Mouse (Mus musculus): ENCODE measurements around the gene Polr2e. TPM values are rescaled to one million over a fixed set of nuclear protein-coding genes. Genes with fewer than 3 reads are reported as not detected.

Gene Polr2e
- polyA plus RNA-seq, 1 experiment from 2014 or later = 66.8 TPM

DNA sequence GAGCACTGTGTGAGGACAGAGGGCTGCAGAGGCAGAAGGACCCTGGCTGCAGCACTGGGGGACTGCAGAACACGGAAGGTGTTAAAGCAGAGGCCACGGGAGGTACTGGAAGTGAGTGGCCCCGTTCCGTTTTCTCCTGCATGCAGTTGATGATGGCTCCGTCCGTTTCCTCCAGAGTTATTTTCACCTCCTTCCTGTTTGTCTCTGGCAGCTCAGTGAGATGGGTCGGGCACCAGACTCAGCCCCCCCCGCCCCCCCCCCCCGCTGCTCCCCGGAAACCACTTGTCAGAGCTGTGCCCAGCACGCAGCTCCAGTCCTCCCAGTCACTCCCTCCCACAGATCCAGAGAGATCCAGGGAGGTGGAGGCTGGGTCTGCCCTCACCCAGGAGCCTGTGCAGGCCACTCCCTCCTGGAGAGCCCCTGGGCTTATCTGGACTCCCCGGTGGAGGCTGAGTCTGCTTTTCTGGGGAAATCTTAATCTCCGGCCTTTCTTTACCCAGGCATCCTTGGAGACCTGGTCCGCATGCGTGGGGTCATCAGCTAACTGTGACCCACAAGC, 20.8 kb downstream of the Polr2e start:
- Histone ChIP-seq H3K27ac (ENCODE audit: low read length) (peak overlapping the region; percentile 72), H3K36me3 (ENCODE audit: control insufficient read depth, insufficient read depth) (peaks cover 9% of the 10 kb centered on the region; the same call in 1 of the 2 replicates), H3K27me3 (ENCODE audit: control insufficient read depth, insufficient read depth, low read depth, low read length) (no peaks in the 10 kb centered on the region), H3K4me2 (ENCODE audit: low read depth, low read length) (peak overlapping the region; percentile 58), H3K4me3 (ENCODE audit: low read depth, low read length) (peak overlapping the region; percentile 39), H3K9me3 (replicated peaks; ENCODE audit: control insufficient read depth, low read length) (no peaks in the 10 kb centered on the region), H3K4me1 (ENCODE audit: control insufficient read depth, low read depth, low read length) (peaks cover 41% of the 10 kb centered on the region), H3K9ac (ENCODE audit: low read depth, low read length) (peak overlapping the region; percentile 19)
- WGBS (ENCODE audit: insufficient replicate concordance) = 4% methylated on average over 15 of the region's 15 CpGs
- peak; percentile 60 for ATAC-seq (ENCODE audit: low read depth)

DNA sequence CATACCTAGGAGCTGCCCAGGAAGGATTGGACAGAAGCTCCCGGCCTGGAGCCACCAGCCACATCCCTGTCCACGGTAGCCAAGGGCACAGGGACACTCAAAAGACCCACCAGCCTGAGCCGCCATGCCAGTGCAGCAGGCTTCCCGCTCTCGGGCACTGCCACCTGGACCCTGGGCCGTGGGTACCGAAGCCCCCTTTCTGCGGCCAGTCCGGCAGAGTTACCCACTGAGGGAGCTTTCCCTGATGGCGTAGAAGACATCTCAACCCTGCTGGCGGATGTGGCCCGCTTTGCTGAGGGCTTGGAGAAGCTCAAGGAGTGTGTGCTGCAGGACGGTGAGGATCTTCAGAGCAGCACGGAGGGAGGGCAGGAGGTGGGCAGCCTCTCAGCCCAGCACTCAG, 21.8 kb downstream of the Polr2e start:
- H3K27me3 ChIP-seq (ENCODE audit: control insufficient read depth, insufficient read depth, low read depth, low read length) = peaks cover 2% of the 10 kb centered on the region; the same call in 1 of the 2 replicates
- H3K9me3 ChIP-seq (replicated peaks; ENCODE audit: control insufficient read depth, low read length) = no peaks in the 10 kb centered on the region
- peaks cover 16% of the 10 kb centered on the region; the same call in 1 of the 2 replicates for H3K36me3 ChIP-seq (ENCODE audit: control insufficient read depth, insufficient read depth)
- H3K4me2 ChIP-seq (ENCODE audit: low read depth, low read length) = peak overlapping the region; percentile 65
- H3K4me3 ChIP-seq (ENCODE audit: low read depth, low read length) = peak overlapping the region; percentile 60
- peak overlapping the region; percentile 61 for H3K9ac ChIP-seq (ENCODE audit: low read depth, low read length)
- H3K27ac ChIP-seq (ENCODE audit: low read length) = peak overlapping the region; percentile 63
- H3K4me1 ChIP-seq (ENCODE audit: control insufficient read depth, low read depth, low read length) = peaks cover 37% of the 10 kb centered on the region
- ATAC-seq (ENCODE audit: low read depth) = no peak
- WGBS (ENCODE audit: insufficient replicate concordance) = 32% methylated on average over 14 of the region's 14 CpGs

DNA sequence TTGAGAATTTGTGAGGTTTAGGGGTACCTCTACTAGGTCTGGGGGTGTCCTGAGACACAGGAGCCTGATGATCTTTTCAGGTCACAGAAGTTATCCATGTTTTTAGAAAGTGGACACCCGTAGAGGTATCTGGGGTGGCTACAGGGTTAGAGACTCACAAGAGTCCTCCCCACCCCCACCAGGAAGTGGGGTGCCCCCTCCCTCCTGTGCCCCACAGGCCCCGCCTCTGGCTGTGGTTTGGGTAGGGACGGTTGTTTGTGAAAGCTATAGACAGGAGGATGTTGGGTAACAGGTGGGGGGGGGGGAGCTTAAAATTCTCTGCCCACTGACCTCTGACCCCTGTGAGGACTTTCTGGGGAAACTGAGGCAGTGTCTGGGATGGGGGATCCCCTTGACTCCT, 22.2 kb downstream of the Polr2e start:
- Histone ChIP-seq H3K9ac (ENCODE audit: low read depth, low read length) (peak overlapping the region; percentile 61), H3K4me1 (ENCODE audit: control insufficient read depth, low read depth, low read length) (peaks cover 37% of the 10 kb centered on the region), H3K27me3 (ENCODE audit: control insufficient read depth, insufficient read depth, low read depth, low read length) (peaks cover 2% of the 10 kb centered on the region; the same call in 1 of the 2 replicates), H3K36me3 (ENCODE audit: control insufficient read depth, insufficient read depth) (peaks cover 18% of the 10 kb centered on the region; the same call in 1 of the 2 replicates), H3K27ac (ENCODE audit: low read length) (peak overlapping the region; percentile 74), H3K9me3 (replicated peaks; ENCODE audit: control insufficient read depth, low read length) (no peaks in the 10 kb centered on the region), H3K4me2 (ENCODE audit: low read depth, low read length) (peak overlapping the region; percentile 65), H3K4me3 (ENCODE audit: low read depth, low read length) (peak overlapping the region; percentile 60)
- ATAC-seq (ENCODE audit: low read depth) = peak; percentile 48
- 8% methylated on average over 3 of the region's 3 CpGs for WGBS (ENCODE audit: insufficient replicate concordance)

DNA sequence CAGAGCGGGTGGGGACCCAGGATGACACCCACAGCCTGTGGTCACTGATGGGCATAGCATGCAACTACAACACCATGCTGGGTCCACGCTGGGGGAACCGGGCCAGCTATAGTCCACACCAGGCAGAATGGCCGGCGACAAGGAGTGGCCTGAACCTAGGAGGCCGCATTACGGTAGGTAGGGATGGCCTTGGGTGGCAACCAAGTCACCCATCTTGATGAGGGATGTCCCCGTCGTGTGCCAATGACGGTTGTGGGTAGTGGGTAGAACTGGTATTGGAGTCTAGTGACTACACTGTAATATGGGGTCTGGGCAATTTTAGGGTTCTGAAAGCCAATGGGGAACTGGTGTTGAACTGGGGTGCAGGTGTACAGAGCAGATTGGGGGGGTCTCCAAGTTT, 22.7 kb downstream of the Polr2e start:
- peak overlapping the region; percentile 74 for H3K27ac ChIP-seq (ENCODE audit: low read length)
- no peak for ATAC-seq (ENCODE audit: low read depth)

DNA sequence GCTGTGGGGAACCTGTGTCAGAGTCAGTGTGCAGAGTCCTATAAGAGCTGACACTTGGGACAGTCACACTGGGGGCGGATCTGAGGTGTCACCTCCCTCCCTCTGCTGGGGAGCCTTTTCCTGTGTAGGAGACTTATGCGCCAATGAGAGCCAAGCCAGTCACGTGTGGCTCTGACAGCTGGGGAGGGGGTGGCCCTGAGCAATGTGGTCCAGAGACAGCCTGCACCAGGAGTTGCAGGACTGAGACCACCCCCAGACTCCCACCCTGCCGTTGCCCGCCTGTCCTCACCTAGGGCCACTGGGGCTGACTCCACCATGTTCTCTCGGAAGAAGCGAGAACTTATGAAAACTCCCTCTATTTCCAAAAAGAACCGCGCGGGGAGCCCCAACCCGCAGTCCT, 23.1 kb downstream of the Polr2e start, which contains the start of gene Arhgap45:
Gene Arhgap45, plus strand, starts transcription at position 143 of the 400 bp plus-strand sequence.
- peak; percentile 61 for ATAC-seq (ENCODE audit: low read depth)
- H3K9me3 ChIP-seq (replicated peaks; ENCODE audit: control insufficient read depth, low read length) = no peaks in the 10 kb centered on the region
- WGBS (ENCODE audit: insufficient replicate concordance) = 7% methylated on average over 11 of the region's 11 CpGs
- H3K4me2 ChIP-seq (ENCODE audit: low read depth, low read length) = peak within 1 kb of the TSS; percentile 65
- peaks cover 20% of the 10 kb centered on the region; the same call in 1 of the 2 replicates for H3K36me3 ChIP-seq (ENCODE audit: control insufficient read depth, insufficient read depth)
- peaks cover 37% of the 10 kb centered on the region for H3K4me1 ChIP-seq (ENCODE audit: control insufficient read depth, low read depth, low read length)
- H3K9ac ChIP-seq (ENCODE audit: low read depth, low read length) = peak within 1 kb of the TSS; percentile 61
- peaks cover 2% of the 10 kb centered on the region; the same call in 1 of the 2 replicates for H3K27me3 ChIP-seq (ENCODE audit: control insufficient read depth, insufficient read depth, low read depth, low read length)
- peak within 1 kb of the TSS; percentile 74 for H3K27ac ChIP-seq (ENCODE audit: low read length)
- peak within 1 kb of the TSS; percentile 60 for H3K4me3 ChIP-seq (ENCODE audit: low read depth, low read length)

More for the DNA sequence above, 22.7 kb downstream of the Polr2e start:
- peaks cover 16% of the 10 kb centered on the region; the same call in 1 of the 2 replicates for H3K36me3 ChIP-seq (ENCODE audit: control insufficient read depth, insufficient read depth)
- peak overlapping the region; percentile 61 for H3K9ac ChIP-seq (ENCODE audit: low read depth, low read length)
- WGBS (ENCODE audit: insufficient replicate concordance) = 17% methylated on average over 10 of the region's 10 CpGs
- H3K4me3 ChIP-seq (ENCODE audit: low read depth, low read length) = peak overlapping the region; percentile 60
- peaks cover 2% of the 10 kb centered on the region; the same call in 1 of the 2 replicates for H3K27me3 ChIP-seq (ENCODE audit: control insufficient read depth, insufficient read depth, low read depth, low read length)
- H3K4me1 ChIP-seq (ENCODE audit: control insufficient read depth, low read depth, low read length) = peaks cover 37% of the 10 kb centered on the region
- peak overlapping the region; percentile 65 for H3K4me2 ChIP-seq (ENCODE audit: low read depth, low read length)
- H3K9me3 ChIP-seq (replicated peaks; ENCODE audit: control insufficient read depth, low read length) = no peaks in the 10 kb centered on the region

DNA sequence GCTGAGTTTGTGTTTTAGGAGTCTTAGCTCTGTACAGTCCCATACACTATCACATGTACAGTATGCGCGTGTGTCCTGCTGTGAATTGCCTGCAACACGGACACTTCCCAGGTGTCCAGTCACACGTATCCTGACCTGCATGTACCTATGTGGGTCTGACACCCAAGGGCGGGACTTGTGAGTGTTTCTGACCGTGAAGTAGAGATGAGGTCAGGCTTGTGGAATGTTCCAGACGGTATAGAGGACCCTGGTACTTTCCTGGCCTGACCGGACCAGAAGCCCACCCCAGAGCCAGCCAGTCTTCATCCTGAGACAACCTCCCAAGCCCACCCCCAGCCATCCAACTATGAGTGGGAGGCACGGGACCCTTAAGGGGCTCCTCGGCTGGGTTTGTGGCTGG, 24.0 kb downstream of the Polr2e start:
- no peak overlapping the region for H3K27ac ChIP-seq (ENCODE audit: low read length)
- H3K4me1 ChIP-seq (ENCODE audit: control insufficient read depth, low read depth, low read length) = peaks cover 37% of the 10 kb centered on the region
- H3K9ac ChIP-seq (ENCODE audit: low read depth, low read length) = no peak overlapping the region

DNA sequence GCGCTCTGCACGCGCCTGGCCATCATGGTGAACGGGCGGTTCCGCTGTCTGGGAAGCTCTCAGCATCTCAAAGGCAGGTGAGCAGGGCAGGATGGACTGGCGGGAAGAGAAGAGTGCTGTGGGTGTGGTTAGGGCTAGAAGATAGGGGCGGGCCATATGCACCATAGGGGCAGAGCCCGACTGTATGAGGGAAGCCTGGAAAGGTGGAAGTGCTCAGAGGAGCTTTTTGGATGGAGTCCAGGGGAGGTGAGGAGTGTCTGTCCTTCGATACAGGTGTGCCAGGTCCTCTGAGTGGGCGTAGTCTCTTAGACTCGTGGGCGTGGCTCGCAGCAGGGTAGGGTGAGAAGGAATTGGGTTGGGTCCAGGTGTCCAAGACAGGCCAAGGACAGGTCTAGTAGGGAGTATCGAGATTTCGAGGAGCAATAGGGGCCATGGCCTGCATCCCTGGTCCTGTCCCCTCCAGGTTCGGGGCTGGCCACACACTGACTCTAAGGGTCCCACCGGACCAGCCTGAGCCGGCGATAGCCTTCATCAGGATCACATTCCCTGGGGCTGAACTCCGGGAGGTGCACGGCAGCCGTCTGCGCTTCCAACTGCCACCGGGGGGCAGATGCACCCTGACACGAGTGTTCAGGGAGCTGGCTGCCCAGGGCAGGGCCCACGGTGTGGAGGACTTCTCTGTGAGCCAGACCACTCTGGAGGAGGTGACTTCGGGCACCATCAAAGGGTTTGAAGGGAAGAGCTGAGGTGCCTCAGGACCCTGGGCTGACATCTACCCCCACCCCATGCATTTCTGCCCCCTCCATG, 24.9 kb downstream of the Polr2e start:
- H3K9ac ChIP-seq (ENCODE audit: low read depth, low read length) = no peak overlapping the region
- H3K9me3 ChIP-seq (replicated peaks; ENCODE audit: control insufficient read depth, low read length) = peaks cover 13% of the 10 kb centered on the region
- peaks cover 35% of the 10 kb centered on the region for H3K4me1 ChIP-seq (ENCODE audit: control insufficient read depth, low read depth, low read length)
- 56% methylated on average over 28 of the region's 28 CpGs for whole genome bisulfite sequencing (ENCODE audit: insufficient replicate concordance)
- peaks cover 2% of the 10 kb centered on the region; the same call in 1 of the 2 replicates for H3K27me3 ChIP-seq (ENCODE audit: control insufficient read depth, insufficient read depth, low read depth, low read length)
- H3K36me3 ChIP-seq (ENCODE audit: control insufficient read depth, insufficient read depth) = peaks cover 39% of the 10 kb centered on the region
- no peak overlapping the region for H3K27ac ChIP-seq (ENCODE audit: low read length)
- no peak overlapping the region for H3K4me2 ChIP-seq (ENCODE audit: low read depth, low read length)
- H3K4me3 ChIP-seq (ENCODE audit: low read depth, low read length) = no peak overlapping the region
- no peak for ATAC-seq (ENCODE audit: low read depth)

More for the DNA sequence above, 24.0 kb downstream of the Polr2e start:
- WGBS (ENCODE audit: insufficient replicate concordance) = 80% methylated on average over 10 of the region's 10 CpGs
- H3K27me3 ChIP-seq (ENCODE audit: control insufficient read depth, insufficient read depth, low read depth, low read length) = peaks cover 2% of the 10 kb centered on the region; the same call in 1 of the 2 replicates
- H3K4me2 ChIP-seq (ENCODE audit: low read depth, low read length) = no peak overlapping the region
- no peak for ATAC-seq (ENCODE audit: low read depth)
- H3K9me3 ChIP-seq (replicated peaks; ENCODE audit: control insufficient read depth, low read length) = peaks cover 4% of the 10 kb centered on the region; the same call in 1 of the 2 replicates
- peaks cover 30% of the 10 kb centered on the region for H3K36me3 ChIP-seq (ENCODE audit: control insufficient read depth, insufficient read depth)
- H3K4me3 ChIP-seq (ENCODE audit: low read depth, low read length) = no peak overlapping the region

DNA sequence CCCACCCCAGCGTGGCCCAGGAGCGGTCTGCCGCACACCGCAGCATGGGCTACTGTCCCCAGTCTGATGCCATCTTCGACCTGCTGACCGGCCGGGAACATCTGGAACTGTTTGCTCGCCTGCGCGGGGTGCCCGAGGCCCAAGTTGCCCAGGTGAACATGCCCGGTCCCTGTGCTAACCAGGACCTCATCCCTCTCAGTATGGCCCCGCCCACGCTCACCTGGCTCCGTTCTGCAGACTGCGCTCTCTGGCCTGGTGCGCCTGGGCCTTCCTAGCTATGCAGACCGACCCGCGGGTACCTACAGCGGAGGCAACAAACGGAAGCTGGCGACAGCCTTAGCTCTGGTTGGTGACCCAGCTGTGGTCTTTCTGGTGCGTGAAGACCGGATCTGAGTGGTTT, 26.0 kb downstream of the Polr2e start:
- Histone ChIP-seq H3K4me2 (ENCODE audit: low read depth, low read length) (no peak overlapping the region), H3K9ac (ENCODE audit: low read depth, low read length) (no peak overlapping the region), H3K9me3 (replicated peaks; ENCODE audit: control insufficient read depth, low read length) (peaks cover 13% of the 10 kb centered on the region), H3K4me3 (ENCODE audit: low read depth, low read length) (no peak overlapping the region), H3K27me3 (ENCODE audit: control insufficient read depth, insufficient read depth, low read depth, low read length) (peaks cover 2% of the 10 kb centered on the region; the same call in 1 of the 2 replicates), H3K36me3 (ENCODE audit: control insufficient read depth, insufficient read depth) (peaks cover 49% of the 10 kb centered on the region), H3K4me1 (ENCODE audit: control insufficient read depth, low read depth, low read length) (peaks cover 24% of the 10 kb centered on the region), H3K27ac (ENCODE audit: low read length) (no peak overlapping the region)
- no peak for ATAC-seq (ENCODE audit: low read depth)
- 80% methylated on average over 25 of the region's 25 CpGs for WGBS (ENCODE audit: insufficient replicate concordance)

Data from liver, embryonic 16.5 days (tissue).